Mouse (Mus musculus): ENCODE measurements around the gene Bcl9l.

Bcl9l gene

DNA sequence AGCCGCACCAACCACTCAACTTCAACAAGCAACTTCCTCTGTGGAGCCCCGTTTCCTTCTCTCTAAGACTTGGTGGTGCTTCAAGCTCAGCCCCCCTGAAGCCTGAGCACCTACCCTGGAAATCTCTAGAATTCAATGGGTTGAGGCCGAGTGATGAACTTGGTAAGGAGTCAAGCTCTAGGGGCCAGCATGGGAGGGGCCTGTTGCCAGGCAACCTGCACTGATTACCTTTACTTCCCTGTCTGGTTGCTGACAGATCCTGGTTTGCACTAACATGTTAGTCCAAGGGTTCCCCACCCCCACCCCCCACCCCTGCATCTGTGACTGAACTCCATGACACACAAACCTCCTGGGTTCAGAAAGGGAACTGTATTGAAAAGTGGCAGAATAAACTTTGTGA lies 62.4 kb downstream of the Bcl9l start:
- DNase-seq (ENCODE audit: low read depth, low spot score): no peak

DNA sequence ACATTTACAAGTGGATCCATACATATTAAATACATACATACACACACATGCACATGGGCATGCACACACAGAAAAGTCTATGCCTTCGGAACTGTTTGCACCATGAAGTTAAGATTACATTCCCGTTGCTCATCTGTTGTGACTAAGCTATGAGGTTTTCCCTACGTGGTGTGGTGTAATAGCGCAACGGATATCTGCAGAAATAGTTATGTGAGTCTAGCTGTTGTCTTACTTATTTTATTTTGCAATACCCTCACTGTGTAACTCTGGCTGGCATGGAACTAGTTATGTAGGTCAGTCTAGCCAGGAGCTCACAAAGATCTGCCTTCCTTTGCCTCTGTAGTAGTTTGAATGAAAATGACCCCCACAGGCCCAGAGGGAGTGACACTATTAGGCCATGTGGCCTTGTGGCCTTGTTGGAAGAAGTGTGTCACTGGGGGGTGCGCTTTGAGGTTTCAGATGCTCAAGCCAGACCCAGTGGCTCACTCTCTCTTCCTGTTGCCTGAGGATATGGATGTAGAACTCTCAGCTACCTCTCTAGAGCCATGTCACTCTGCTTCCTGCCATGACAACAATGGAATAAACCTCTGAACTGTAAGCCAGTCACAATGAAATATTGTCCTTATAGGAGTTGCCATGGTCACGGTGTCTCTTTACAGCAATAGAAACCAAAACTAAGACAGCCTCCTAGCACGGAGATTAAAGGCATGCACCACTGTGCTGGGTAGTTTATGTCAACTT lies 66.0 kb downstream of the Bcl9l start:
- no peak for DNase-seq (ENCODE audit: low read depth, low spot score)

DNA sequence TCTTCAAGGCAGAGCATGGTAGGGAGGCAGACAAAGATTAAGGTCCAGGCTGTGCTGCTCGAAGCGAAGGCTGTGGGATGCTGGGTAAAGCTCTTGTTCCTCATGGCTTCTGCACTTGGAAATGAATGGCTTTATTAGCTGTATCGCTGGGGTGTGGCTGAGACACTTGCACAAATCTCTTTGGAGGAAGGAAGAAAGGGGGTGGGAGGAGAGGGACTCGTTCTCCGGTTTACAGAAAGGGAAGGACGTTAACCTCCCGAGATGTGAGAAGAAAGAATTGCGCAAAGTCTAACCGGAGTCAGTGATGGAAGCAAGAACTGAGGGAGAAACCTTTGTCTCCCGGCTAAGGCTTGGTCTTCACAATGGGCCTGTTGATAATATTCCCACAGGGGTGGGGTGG lies 68.5 kb downstream of the Bcl9l start:
- no peak for DNase-seq (ENCODE audit: low read depth, low spot score)

DNA sequence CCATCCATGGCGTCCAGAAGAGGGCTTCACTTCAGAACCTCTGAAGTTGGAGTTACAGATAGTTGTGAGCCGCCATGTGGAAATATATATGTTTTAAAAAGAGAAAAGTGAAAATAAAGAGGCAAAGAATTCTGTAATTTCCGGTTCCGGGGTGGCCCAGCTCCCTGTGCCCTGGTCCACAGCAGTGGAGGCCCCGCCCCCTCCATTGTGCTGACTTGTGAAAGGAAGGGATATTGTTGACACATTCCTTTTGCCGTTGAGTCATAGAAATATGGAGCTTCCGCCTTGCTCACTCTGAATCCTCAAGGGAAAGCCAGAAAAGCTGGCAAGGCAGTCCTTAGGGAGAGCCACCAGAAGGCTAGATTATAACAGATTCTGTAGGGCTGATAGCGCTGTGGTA lies 69.5 kb downstream of the Bcl9l start:
- no peak for DNase-seq (ENCODE audit: low read depth, low spot score)

All from retina, postnatal 7 days (tissue).